Mouse (Mus musculus) bone marrow macrophage, adult 2 months (primary cell): ENCODE measurements around the gene Grk2. TPM values are rescaled to one million over a fixed set of nuclear protein-coding genes. Genes with fewer than 3 reads are reported as not detected.
A peak's percentile ranks its signal among the peaks of the same experiment; 100 is the strongest.

Source experiments
- H3K27ac ChIP-seq: 2 replicates; pipeline ENCODE4 v1.5.1; 2012; ENCODE audit warnings: low read depth, low read length; ENCODE audit not compliant: insufficient read depth
- H3K4me1 ChIP-seq: 2 replicates; pipeline ENCODE4 v1.6.1; 2012; ENCODE audit warnings: low read length; ENCODE audit not compliant: control insufficient read depth, insufficient read depth
- H3K4me3 ChIP-seq: 2 replicates; pipeline ENCODE4 v1.5.1; 2012; ENCODE audit warnings: mild to moderate bottlenecking, low read length, moderate library complexity; ENCODE audit not compliant: insufficient read depth
- CTCF ChIP-seq: IDR thresholded peaks from 2 replicates; pipeline ENCODE4 v1.5.1; 2012; ENCODE audit warnings: low read depth, mild to moderate bottlenecking, low read length, moderate library complexity
- POLR2A ChIP-seq: IDR thresholded peaks from 2 replicates; pipeline ENCODE4 v1.6.1; 2012; ENCODE audit warnings: mild to moderate bottlenecking, low read depth, low read length, borderline replicate concordance
- polyA plus RNA-seq: library from polyadenylated mRNA; stranded (reverse); fragments of >200 nt; gene quantifications from 2 replicates; pipeline ENCODE4 v1.2.4, GENCODE M21; 2012; ENCODE audit not compliant: missing spikeins, insufficient read depth, insufficient read length

Gene Grk2
- polyA plus RNA-seq = 250 and 278 TPM in 2 replicates

- no peak for TF ChIP-seq POLR2A
- no peak for TF ChIP-seq CTCF
- peak within 1 kb of the TSS; percentile 91 for H3K4me3 ChIP-seq
- peak within 1 kb of the TSS; percentile 98 for H3K27ac ChIP-seq
- peaks cover 14% of the 10 kb centered on the region for H3K4me1 ChIP-seq
These were observed at the start of gene Grk2 for GRCm38 (mm10) chr19:4306190-4306577. Gene Grk2 (minus strand): TSS chr19:4306222.

- TF ChIP-seq CTCF = no peak
- no peak for TF ChIP-seq POLR2A
- Histone ChIP-seq H3K4me1 (no peaks in the 10 kb centered on the region), H3K4me3 (no peak overlapping the region), H3K27ac (no peak overlapping the region)
These were observed 43.4 kb upstream of the Grk2 start for GRCm38 (mm10) chr19:4349455-4349854.

- no peaks in the 10 kb centered on the region for H3K4me1 ChIP-seq
- no peak overlapping the region for H3K27ac ChIP-seq
- TF ChIP-seq POLR2A (no peak), CTCF (no peak)
- H3K4me3 ChIP-seq = no peak overlapping the region
These were observed 40.5 kb upstream of the Grk2 start for GRCm38 (mm10) chr19:4346479-4346878.

- TF ChIP-seq POLR2A (no peak), CTCF (no peak)
- H3K27ac ChIP-seq = no peak overlapping the region
These were observed 32.1 kb upstream of the Grk2 start for GRCm38 (mm10) chr19:4338162-4338561.

GRCm38 (mm10) chr19:4333791-4334190 lies 27.8 kb upstream of the Grk2 start:
- Histone ChIP-seq H3K27ac (peak overlapping the region; percentile 79), H3K4me1 (peaks cover 20% of the 10 kb centered on the region), H3K4me3 (peak overlapping the region; percentile 68)
- no peak for TF ChIP-seq CTCF
- TF ChIP-seq POLR2A = no peak

More at GRCm38 (mm10) chr19:4338162-4338561, 32.1 kb upstream of the Grk2 start:
- H3K4me3 ChIP-seq = no peak overlapping the region
- 0 out of 2 replicates have a peak, but pooled peaks cover 7% of the 10 kb centered on the region for H3K4me1 ChIP-seq

- no peak for TF ChIP-seq POLR2A
- no peak; the same call in 1 of the 2 replicates for TF ChIP-seq CTCF
- Histone ChIP-seq H3K4me1 (peaks cover 20% of the 10 kb centered on the region), H3K4me3 (peak overlapping the region; percentile 68), H3K27ac (peak overlapping the region; percentile 79)
These were observed 27.2 kb upstream of the Grk2 start for GRCm38 (mm10) chr19:4333100-4333775.

- TF ChIP-seq CTCF (no peak), POLR2A (no peak)
- peak overlapping the region; percentile 68 for H3K4me3 ChIP-seq
- peak overlapping the region; percentile 79 for H3K27ac ChIP-seq
- H3K4me1 ChIP-seq = peaks cover 20% of the 10 kb centered on the region
These were observed 26.6 kb upstream of the Grk2 start for GRCm38 (mm10) chr19:4332653-4333052.

- Histone ChIP-seq H3K4me3 (no peak overlapping the region; the same call in 1 of the 2 replicates), H3K27ac (no peak overlapping the region), H3K4me1 (peaks cover 20% of the 10 kb centered on the region)
- TF ChIP-seq CTCF (no peak), POLR2A (no peak)
These were observed 25.3 kb upstream of the Grk2 start for GRCm38 (mm10) chr19:4331273-4331672.

GRCm38 (mm10) chr19:4330603-4331002 lies 24.6 kb upstream of the Grk2 start:
- no peak for TF ChIP-seq POLR2A
- no peak for TF ChIP-seq CTCF
- Histone ChIP-seq H3K4me1 (peaks cover 20% of the 10 kb centered on the region), H3K27ac (no peak overlapping the region), H3K4me3 (no peak overlapping the region)

GRCm38 (mm10) chr19:4328737-4329304 lies 22.8 kb upstream of the Grk2 start:
- no peak overlapping the region for H3K4me3 ChIP-seq

More at GRCm38 (mm10) chr19:4328737-4329304, 22.8 kb upstream of the Grk2 start:
- Histone ChIP-seq H3K27ac (no peak overlapping the region), H3K4me1 (peaks cover 12% of the 10 kb centered on the region)
- TF ChIP-seq POLR2A = no peak
- no peak for TF ChIP-seq CTCF
